Mouse (Mus musculus) heart, adult 2 months (tissue): ENCODE data around the gene Zfp710. TPM values are rescaled to one million over a fixed set of nuclear protein-coding genes. Genes with fewer than 3 reads are reported as not detected.
A peak's percentile ranks its signal among the peaks of the same experiment; 100 is the strongest.

Experiments used
- DNase-seq, 2 experiments: peaks; one replicate each; pipeline ENCODE4 v3.0.0; 2021
- H3K27ac ChIP-seq: fragments of 200-600 bp; 2 replicates; pipeline ENCODE4 v1.8.1; 2022
- H3K27me3 ChIP-seq: fragments of 200-500 bp; 2 replicates; pipeline ENCODE4 v1.6.1; 2012; ENCODE audit warnings: mild to moderate bottlenecking, low read length, inconsistent platforms, mixed read lengths; ENCODE audit not compliant: control insufficient read depth, insufficient read depth
- H3K36me3 ChIP-seq: fragments of 200-500 bp; 2 replicates; pipeline ENCODE4 v1.6.1; 2012; ENCODE audit warnings: low read length, inconsistent platforms; ENCODE audit not compliant: control insufficient read depth, insufficient read depth
- H3K4me1 ChIP-seq: fragments of 200-500 bp; 2 replicates; pipeline ENCODE4 v1.6.1; 2011; ENCODE audit warnings: low read length; ENCODE audit not compliant: control insufficient read depth, insufficient read depth
- H3K4me3 ChIP-seq: fragments of 200-600 bp; 2 replicates; pipeline ENCODE4 v1.8.1; 2022
- H3K79me2 ChIP-seq: fragments of 200-500 bp; replicated peaks from 2 replicates; pipeline ENCODE4 v1.6.1; 2012; ENCODE audit warnings: mild to moderate bottlenecking, inconsistent platforms, low read length, moderate library complexity, mixed read lengths; ENCODE audit not compliant: control insufficient read depth, insufficient read depth
- H3K9ac ChIP-seq: fragments of 200-500 bp; 2 replicates; pipeline ENCODE4 v1.6.1; 2012; ENCODE audit warnings: low read depth, mild to moderate bottlenecking, control low read depth, inconsistent platforms, low read length, mixed read lengths
- CTCF ChIP-seq: fragments of 200-600 bp; IDR thresholded peaks from 2 replicates; pipeline ENCODE4 v1.8.1; 2022; ENCODE audit warnings: antibody characterized with exemption, mild to moderate bottlenecking, moderate library complexity
- EP300 ChIP-seq: fragments of 200-500 bp; IDR thresholded peaks from 2 replicates; pipeline ENCODE4 v1.6.1; 2011; ENCODE audit warnings: low read depth, low read length, control low read depth; ENCODE audit not compliant: insufficient read depth
- POLR2A ChIP-seq: fragments of 200-500 bp; IDR thresholded peaks from 2 replicates; pipeline ENCODE4 v1.6.1; 2011; ENCODE audit warnings: mild to moderate bottlenecking, low read depth, low read length, control low read depth; ENCODE audit not compliant: insufficient read depth
- WGBS: fragments of 180-500 bp; shearing (Covaris S2); methylation state at CpG from one replicate; pipeline ENCODE4 v1.1.7; 2018; 5-methylcytosine and 5-hydroxymethylcytosine counted together
- intact Hi-C: fragments of 180-260 bp; cut with DNase I; formaldehyde crosslinking; loops from one replicate; pipeline ENCODE4 v1.15.1; 2025
- polyA plus RNA-seq: library from polyadenylated mRNA; depleted of rRNA; stranded (reverse); fragments of >200 nt; gene quantifications from 2 replicates; pipeline ENCODE4 v1.2.3, GENCODE M21; 2012
- total RNA-seq, 2 experiments: library from RNA; stranded (reverse); gene quantifications; 2 replicates each; pipeline ENCODE4 v1.2.3; 2021

Zfp710 gene
- total and polyA plus RNA-seq, 3 experiments: 26.9 to 33.4 (median 32.2) TPM

DNA sequence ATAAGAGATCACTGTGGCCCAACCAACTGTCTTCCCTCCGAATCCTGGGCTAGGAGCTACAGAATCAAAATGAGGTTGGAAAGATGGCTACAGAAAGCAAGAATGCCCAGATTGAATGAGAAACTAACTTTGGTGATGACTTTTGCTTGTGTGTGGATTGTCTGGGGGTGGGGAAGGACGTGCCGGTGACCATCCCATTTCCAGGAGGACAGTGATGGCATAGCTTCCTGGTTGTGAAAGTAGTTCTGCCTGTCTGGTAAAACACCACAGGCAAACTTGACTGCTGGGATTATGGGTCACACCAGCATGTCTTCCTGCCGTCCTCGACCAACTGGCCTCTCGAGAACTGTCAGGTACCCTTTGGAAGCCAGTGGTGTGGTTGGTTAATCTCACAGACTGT, 10.5 kb downstream of the Zfp710 start:
- Histone ChIP-seq H3K79me2 (peaks cover 7% of the 10 kb centered on the region), H3K27me3 (no peaks in the 10 kb centered on the region), H3K9ac (no peak overlapping the region), H3K4me3 (no peak overlapping the region), H3K4me1 (peaks cover 26% of the 10 kb centered on the region), H3K27ac (peak overlapping the region; percentile 67), H3K36me3 (peaks cover 16% of the 10 kb centered on the region)
- WGBS: 40% methylated on average over 6 of the region's 6 CpGs
- no peak for TF ChIP-seq POLR2A
- no peak for TF ChIP-seq CTCF
- TF ChIP-seq EP300: no peak
- intact Hi-C loops: no loop called here
- DNase-seq: no peak

GRCm38 (mm10) chr7:80035748-80036147, 11.1 kb downstream of the Zfp710 start:
- Histone ChIP-seq H3K9ac (no peak overlapping the region), H3K27ac (peak overlapping the region; percentile 67), H3K36me3 (peaks cover 16% of the 10 kb centered on the region), H3K4me3 (no peak overlapping the region), H3K27me3 (no peaks in the 10 kb centered on the region), H3K4me1 (peaks cover 29% of the 10 kb centered on the region), H3K79me2 (peaks cover 7% of the 10 kb centered on the region)
- WGBS: 15% methylated on average over 4 of the region's 4 CpGs
- no peak for TF ChIP-seq POLR2A
- TF ChIP-seq EP300: peak; percentile 62; the same call in 1 of the 2 replicates
- intact Hi-C loops: no loop called here
- DNase-seq: peak; percentile 81 to 85

DNA sequence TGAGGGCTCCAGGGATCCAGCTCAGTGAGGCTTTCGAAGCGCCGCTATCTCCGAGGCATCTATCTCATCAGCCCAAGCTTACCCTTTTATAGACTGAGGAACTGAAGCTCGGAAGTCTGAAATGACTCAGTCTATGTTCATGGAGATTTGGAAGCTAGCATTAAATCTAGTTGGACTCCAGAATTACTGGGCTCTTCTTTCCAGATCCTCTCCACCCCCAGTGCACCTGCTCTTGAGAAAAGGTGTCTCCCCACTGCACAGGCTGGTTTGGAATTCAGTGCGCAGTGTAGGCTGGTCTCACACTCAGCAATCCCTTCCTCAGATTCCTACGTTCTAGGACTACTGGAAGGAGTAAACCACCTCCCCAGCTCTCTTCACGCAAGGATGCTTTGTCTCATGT, 15.1 kb downstream of the Zfp710 start:
- Histone ChIP-seq H3K27ac (no peak overlapping the region), H3K4me3 (no peak overlapping the region), H3K36me3 (peaks cover 3% of the 10 kb centered on the region), H3K79me2 (peaks cover 4% of the 10 kb centered on the region; the same call in 1 of the 2 replicates), H3K4me1 (peaks cover 27% of the 10 kb centered on the region), H3K27me3 (no peaks in the 10 kb centered on the region), H3K9ac (no peak overlapping the region)
- WGBS: 74% methylated on average over 8 of the region's 8 CpGs
- intact Hi-C loops: no loop called here
- DNase-seq: no peak
- TF ChIP-seq EP300: no peak
- TF ChIP-seq POLR2A: no peak
- TF ChIP-seq CTCF: no peak

GRCm38 (mm10) chr7:80044170-80044569, 19.6 kb downstream of the Zfp710 start:
- peaks cover 6% of the 10 kb centered on the region for H3K79me2 ChIP-seq
- no peaks in the 10 kb centered on the region for H3K27me3 ChIP-seq
- H3K36me3 ChIP-seq: peaks cover 8% of the 10 kb centered on the region
- 31% methylated on average over 7 of the region's 7 CpGs for WGBS
- TF ChIP-seq POLR2A (peak; percentile 51; the same call in 1 of the 2 replicates), CTCF (no peak), EP300 (peak; percentile 61; the same call in 1 of the 2 replicates)
- H3K27ac ChIP-seq: peak overlapping the region; percentile 85
- H3K4me3 ChIP-seq: no peak overlapping the region
- no peak overlapping the region for H3K9ac ChIP-seq
- peak; percentile 45 to 70 for DNase-seq
- intact Hi-C loops: loop anchor here (1.0 to 2.0 kb wide), 2 partner anchors 30 to 35 kb away; no protein-coding TSS in a partner anchor
- peaks cover 35% of the 10 kb centered on the region for H3K4me1 ChIP-seq

DNA sequence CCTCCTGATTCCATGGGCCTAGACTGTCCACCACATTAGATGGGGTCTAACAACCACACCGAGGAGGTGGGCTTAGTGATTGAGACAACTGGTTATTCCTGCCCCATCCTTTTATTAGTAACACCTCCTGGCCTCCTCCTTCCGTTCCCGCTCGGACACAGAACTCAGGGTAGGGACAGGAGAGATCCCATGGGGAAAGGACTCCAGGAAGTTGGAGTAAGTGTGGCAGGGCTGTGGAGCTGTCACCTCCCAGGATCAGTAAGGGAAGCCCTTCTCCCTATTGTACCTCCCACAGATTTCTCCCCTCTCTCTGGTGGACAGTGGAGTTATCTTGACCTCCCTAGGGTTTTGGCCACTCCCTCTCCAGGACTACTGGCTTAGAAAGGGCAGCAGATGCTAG, 22.4 kb downstream of the Zfp710 start:
- WGBS: 35% methylated on average over 4 of the region's 4 CpGs
- no peak overlapping the region for H3K9ac ChIP-seq
- H3K79me2 ChIP-seq: peaks cover 9% of the 10 kb centered on the region
- peak overlapping the region; percentile 35 for H3K27ac ChIP-seq
- H3K4me1 ChIP-seq: peaks cover 33% of the 10 kb centered on the region
- TF ChIP-seq POLR2A (no peak), EP300 (no peak), CTCF (no peak)
- peaks cover 12% of the 10 kb centered on the region for H3K36me3 ChIP-seq
- H3K4me3 ChIP-seq: no peak overlapping the region
- peak in 1 of 2 experiments; percentile 27 for DNase-seq
- intact Hi-C loops: no loop called here
- no peaks in the 10 kb centered on the region for H3K27me3 ChIP-seq

GRCm38 (mm10) chr7:80049746-80050145, 25.1 kb downstream of the Zfp710 start:
- Histone ChIP-seq H3K27me3 (no peaks in the 10 kb centered on the region), H3K4me3 (no peak overlapping the region), H3K79me2 (peaks cover 10% of the 10 kb centered on the region), H3K4me1 (peaks cover 37% of the 10 kb centered on the region), H3K27ac (no peak overlapping the region), H3K36me3 (peaks cover 12% of the 10 kb centered on the region), H3K9ac (no peak overlapping the region)
- no peak for TF ChIP-seq EP300
- TF ChIP-seq POLR2A: no peak
- TF ChIP-seq CTCF: no peak
- intact Hi-C loops: no loop called here
- no peak for DNase-seq
- WGBS: 58% methylated on average over 2 of the region's 2 CpGs
